Mouse (Mus musculus) neural tube, embryonic 14.5 days (tissue): ENCODE measurements around the gene Vps50. TPM values are rescaled to one million over a fixed set of nuclear protein-coding genes. Genes with fewer than 3 reads are reported as not detected.
"Not testable (repeated sequence)": the region's sequence is repeated elsewhere in the genome, so short reads cannot be mapped to it uniquely, and the experiment has no call there.

Experiments
- ATAC-seq: fragments of 200-750 bp; cut with Nextera tagmentation; 2 replicates; pipeline ENCODE4 v1.8.0; 2017; ENCODE audit warnings: low read depth, mild to moderate bottlenecking, moderate TSS enrichment, moderate library complexity
- H3K27ac ChIP-seq: fragments of 300-500 bp; sonication (generic); 2 replicates; pipeline ENCODE4 v1.5.1; 2014; ENCODE audit warnings: low read depth, mild to moderate bottlenecking, control low read depth, low read length, moderate library complexity, mixed read lengths
- H3K27me3 ChIP-seq: fragments of 300-500 bp; sonication (generic); 2 replicates; pipeline ENCODE4 v1.6.1; 2014; ENCODE audit warnings: low read length; ENCODE audit not compliant: control insufficient read depth, insufficient read depth
- H3K36me3 ChIP-seq: fragments of 300-500 bp; sonication (generic); 2 replicates; pipeline ENCODE4 v1.6.1; 2014; ENCODE audit warnings: low read length, mixed read lengths; ENCODE audit not compliant: control insufficient read depth, insufficient read depth
- H3K4me1 ChIP-seq: fragments of 300-500 bp; sonication (generic); 2 replicates; pipeline ENCODE4 v1.6.1; 2014; ENCODE audit warnings: low read length; ENCODE audit not compliant: control insufficient read depth, insufficient read depth
- H3K4me2 ChIP-seq: fragments of 300-500 bp; sonication (generic); 2 replicates; pipeline ENCODE4 v1.6.1; 2014; ENCODE audit warnings: mild to moderate bottlenecking, low read depth, low read length, control low read depth
- H3K4me3 ChIP-seq: fragments of 300-500 bp; sonication (generic); 2 replicates; pipeline ENCODE4 v1.5.1; 2014; ENCODE audit warnings: low read depth, low read length, control low read depth, mixed read lengths
- H3K9ac ChIP-seq: fragments of 300-500 bp; sonication (generic); replicated peaks from 2 replicates; pipeline ENCODE4 v1.6.1; 2014; ENCODE audit warnings: low read depth, mild to moderate bottlenecking, control low read depth, low read length, mixed read lengths
- H3K9me3 ChIP-seq: fragments of 300-500 bp; sonication (generic); 2 replicates; pipeline ENCODE4 v1.6.1; 2016; ENCODE audit warnings: low read length; ENCODE audit not compliant: control insufficient read depth
- WGBS: fragments of 180-500 bp; shearing (Covaris S2); extraction: QIAGEN DNeasy Blood & Tissue Kit; methylation state at CpG from one replicate; pipeline ENCODE4 v1.1.7; 2014; 5-methylcytosine and 5-hydroxymethylcytosine counted together
- polyA plus RNA-seq: library from polyadenylated mRNA; unstranded; fragments of >200 nt; fragmentation: Nextera tagmentation; extraction: Ambion mirVana; gene quantifications from 2 replicates; pipeline ENCODE4 v1.2.1, GENCODE M21; 2014

The Vps50 gene
- polyA plus RNA-seq, 1 experiment from 2014 or later = 56.6 TPM

DNA sequence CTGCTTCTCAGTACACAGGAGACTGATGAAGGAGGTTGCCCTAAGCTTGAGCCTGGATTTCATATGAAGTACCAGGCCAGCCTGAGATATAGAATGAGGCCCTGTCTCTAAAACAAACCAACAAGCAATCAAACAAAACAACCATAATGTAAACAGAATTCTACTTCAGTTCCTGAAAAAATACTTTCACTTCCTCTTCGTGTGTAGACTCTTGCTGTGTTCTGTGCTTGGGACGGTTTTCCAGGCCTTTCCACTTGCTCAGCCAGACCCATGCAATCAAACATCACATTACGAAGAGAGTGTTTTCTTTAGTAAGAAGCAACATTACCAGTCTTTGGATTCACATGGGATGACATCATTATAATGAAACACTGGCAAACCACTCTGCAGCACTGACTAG, 16.5 kb upstream of the Vps50 start:
- Histone ChIP-seq H3K4me1 (no peaks in the 10 kb centered on the region), H3K4me2 (no peak overlapping the region), H3K9me3 (no peaks in the 10 kb centered on the region), H3K36me3 (no peaks in the 10 kb centered on the region), H3K27me3 (no peaks in the 10 kb centered on the region), H3K9ac (no peak overlapping the region), H3K4me3 (no peak overlapping the region), H3K27ac (no peak overlapping the region)
- 88% methylated on average over 3 of the region's 3 CpGs for WGBS
- no peak for ATAC-seq

DNA sequence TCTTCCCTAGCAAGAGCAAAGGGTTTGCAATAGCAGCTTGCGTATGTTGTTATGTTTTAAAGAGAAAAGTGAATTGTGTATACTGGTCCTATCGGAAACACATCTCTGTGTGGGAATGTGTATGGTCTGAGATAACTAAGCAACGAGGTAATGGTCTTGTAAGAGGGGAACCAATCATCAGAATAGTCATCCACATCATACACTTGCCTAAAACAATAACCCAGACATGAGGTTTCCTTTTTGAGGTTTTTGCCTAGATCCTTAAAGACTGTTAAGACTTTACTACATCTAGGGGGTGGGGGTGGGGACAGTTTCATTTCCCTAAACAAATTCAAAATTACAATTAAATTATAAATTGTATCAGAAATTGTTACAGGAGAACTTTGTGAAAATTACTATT, 13.0 kb upstream of the Vps50 start:
- Histone ChIP-seq H3K9ac (no peak overlapping the region), H3K27ac (no peak overlapping the region), H3K4me3 (no peak overlapping the region), H3K4me2 (no peak overlapping the region), H3K36me3 (no peaks in the 10 kb centered on the region), H3K27me3 (no peaks in the 10 kb centered on the region), H3K9me3 (no peaks in the 10 kb centered on the region), H3K4me1 (no peaks in the 10 kb centered on the region)
- 75% methylated on average over 3 of the region's 3 CpGs for WGBS
- ATAC-seq = no peak

DNA sequence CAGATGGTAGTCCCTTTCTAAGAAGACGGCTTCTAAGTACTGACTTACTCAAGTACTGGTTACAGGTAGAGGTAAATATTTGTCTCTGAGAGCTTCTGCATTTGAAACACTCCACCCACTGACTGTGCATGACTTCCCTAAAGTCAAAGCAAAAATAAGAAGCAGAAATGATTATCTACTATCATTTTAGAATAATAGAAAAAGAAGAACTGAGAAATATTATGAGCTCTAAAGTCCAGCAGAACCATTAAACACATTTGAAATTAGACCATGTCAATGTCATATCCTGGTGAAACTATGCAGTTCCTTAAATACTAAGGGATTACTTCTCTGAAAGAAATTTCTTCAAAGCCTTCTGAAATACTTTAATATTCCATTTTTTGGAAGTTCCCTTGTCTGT, 10.8 kb upstream of the Vps50 start:
- Histone ChIP-seq H3K36me3 (no peaks in the 10 kb centered on the region), H3K4me1 (no peaks in the 10 kb centered on the region), H3K9me3 (no peaks in the 10 kb centered on the region), H3K27ac (no peak overlapping the region), H3K4me3 (no peak overlapping the region), H3K27me3 (no peaks in the 10 kb centered on the region), H3K9ac (no peak overlapping the region), H3K4me2 (no peak overlapping the region)
- 90% methylated on average over 1 of the region's 1 CpGs for WGBS
- no peak for ATAC-seq

DNA sequence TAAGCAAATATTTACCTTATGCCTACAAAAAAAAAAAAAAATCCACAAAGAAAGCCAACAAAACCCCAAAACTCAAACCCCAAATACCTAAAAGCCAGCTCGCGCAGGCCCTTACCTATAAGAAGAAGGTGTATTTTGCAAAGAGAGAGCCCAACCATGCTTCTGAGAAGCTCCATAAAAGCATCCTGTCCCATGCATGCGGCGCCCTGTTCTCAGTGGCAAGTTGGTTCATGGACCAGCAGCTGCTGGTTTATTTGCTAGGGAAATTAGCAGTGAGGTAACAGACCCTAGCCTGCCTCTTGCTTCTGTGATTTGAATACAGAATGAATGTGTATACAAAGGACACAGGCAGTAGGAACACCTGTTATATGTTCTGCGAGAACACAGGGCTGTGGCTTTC, 3.9 kb upstream of the Vps50 start:
- no peak for ATAC-seq
- H3K27me3 ChIP-seq = no peaks in the 10 kb centered on the region
- no peak overlapping the region for H3K4me2 ChIP-seq
- no peaks in the 10 kb centered on the region for H3K9me3 ChIP-seq
- 64% methylated on average over 5 of the region's 5 CpGs for WGBS
- no peak overlapping the region for H3K9ac ChIP-seq
- no peak overlapping the region for H3K4me3 ChIP-seq
- H3K27ac ChIP-seq = no peak overlapping the region
- no peaks in the 10 kb centered on the region for H3K36me3 ChIP-seq
- H3K4me1 ChIP-seq = 0 out of 2 replicates have a peak, but pooled peaks cover 3% of the 10 kb centered on the region

DNA sequence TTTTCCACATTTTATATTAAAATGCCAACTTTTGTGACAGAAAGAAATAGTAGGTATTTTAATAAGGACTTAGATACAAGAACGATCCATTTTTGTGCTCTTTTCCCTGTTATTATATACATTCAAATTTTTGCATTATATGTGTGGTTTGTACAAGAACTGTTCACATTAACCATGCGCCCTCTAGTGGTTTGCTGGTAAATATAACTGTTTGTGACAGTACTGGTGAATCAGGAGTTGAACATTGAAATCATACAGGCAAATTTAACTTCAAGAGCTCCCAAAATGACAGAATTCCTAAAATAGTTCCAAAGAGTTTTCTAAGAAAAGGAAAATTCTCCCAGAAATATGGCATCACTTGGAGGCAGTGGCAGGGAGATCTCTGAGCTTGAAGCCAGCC, 2.0 kb upstream of the Vps50 start:
- no peak for ATAC-seq
- WGBS = 6% methylated on average over 2 of the region's 2 CpGs

DNA sequence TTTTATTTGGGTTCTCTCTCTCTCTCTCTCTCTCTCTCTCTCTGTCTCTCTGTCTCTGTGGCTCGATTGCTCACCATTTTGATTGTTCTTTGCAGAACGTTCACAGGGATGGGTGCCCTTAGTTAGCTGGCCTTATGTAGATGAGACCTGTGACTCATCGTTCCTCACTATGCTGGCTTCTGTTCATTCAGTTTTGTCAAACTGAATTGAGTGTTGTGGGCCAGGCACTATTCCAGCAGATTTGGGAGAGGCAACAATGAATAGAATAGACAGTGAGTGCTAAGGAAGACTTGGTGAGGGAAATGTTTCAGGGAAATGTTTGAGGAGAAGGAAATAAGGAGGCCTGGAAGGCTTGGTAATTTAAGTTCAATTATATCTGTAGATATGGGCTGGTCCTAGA, 2.1 kb downstream of the Vps50 start:
- ATAC-seq = no peak
- Histone ChIP-seq H3K4me3 (no peak overlapping the region), H3K4me2 (no peak overlapping the region), H3K36me3 (no peaks in the 10 kb centered on the region), H3K27ac (no peak overlapping the region), H3K9me3 (no peaks in the 10 kb centered on the region), H3K4me1 (0 out of 2 replicates have a peak, but pooled peaks cover 3% of the 10 kb centered on the region), H3K27me3 (no peaks in the 10 kb centered on the region), H3K9ac (no peak overlapping the region)
- 88% methylated on average over 3 of the region's 3 CpGs for WGBS

More for the DNA sequence above, 2.0 kb upstream of the Vps50 start:
- no peak overlapping the region for H3K9ac ChIP-seq
- no peak overlapping the region for H3K4me3 ChIP-seq
- no peaks in the 10 kb centered on the region for H3K36me3 ChIP-seq
- H3K27ac ChIP-seq = no peak overlapping the region
- H3K27me3 ChIP-seq = no peaks in the 10 kb centered on the region
- no peak overlapping the region for H3K4me2 ChIP-seq
- H3K9me3 ChIP-seq = no peaks in the 10 kb centered on the region
- 0 out of 2 replicates have a peak, but pooled peaks cover 3% of the 10 kb centered on the region for H3K4me1 ChIP-seq

DNA sequence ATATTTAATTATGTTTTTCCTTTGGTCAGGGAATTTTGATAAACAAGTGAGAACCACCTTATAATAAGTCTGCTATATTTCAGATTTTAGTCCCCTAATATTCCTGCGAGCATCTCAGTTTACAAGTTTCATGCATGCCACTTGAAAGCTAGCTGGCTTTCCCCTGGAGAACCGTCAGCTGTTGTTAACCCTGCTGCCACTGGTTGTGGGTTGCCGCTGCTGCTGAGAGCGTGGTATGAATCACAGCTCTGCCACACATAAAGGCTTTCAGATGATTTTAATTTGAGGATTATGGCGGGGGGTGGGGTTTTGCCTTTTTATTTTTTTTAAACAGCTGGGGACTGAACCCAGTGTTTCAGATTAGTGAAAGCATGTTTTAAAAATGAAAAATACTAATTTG, 7.1 kb downstream of the Vps50 start:
- Histone ChIP-seq H3K4me1 (peaks cover under 1% of the 10 kb centered on the region; the same call in 1 of the 2 replicates), H3K36me3 (no peaks in the 10 kb centered on the region), H3K9me3 (no peaks in the 10 kb centered on the region), H3K27me3 (no peaks in the 10 kb centered on the region), H3K4me2 (no peak overlapping the region), H3K4me3 (no peak overlapping the region), H3K9ac (no peak overlapping the region), H3K27ac (no peak overlapping the region)
- WGBS = 67% methylated on average over 5 of the region's 5 CpGs
- no peak for ATAC-seq

DNA sequence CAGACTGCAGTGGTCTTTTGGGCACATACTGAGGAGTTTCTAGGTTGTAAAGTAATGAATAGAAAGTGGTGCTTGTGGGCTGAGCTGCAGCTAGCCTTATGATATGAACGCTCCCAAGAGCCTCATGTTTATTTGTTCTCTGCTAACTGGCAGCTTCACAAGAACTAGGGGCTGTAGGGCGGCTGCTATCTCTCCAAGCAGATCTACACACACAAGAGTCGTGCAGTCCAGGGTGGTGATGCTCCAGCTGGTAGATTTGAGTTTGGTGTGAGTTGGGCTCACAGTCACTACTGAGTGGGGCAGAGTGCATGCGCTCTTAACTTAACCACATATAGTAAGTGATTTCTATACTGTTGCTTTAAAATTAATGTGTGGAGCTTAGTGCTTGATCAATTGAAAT, 8.9 kb downstream of the Vps50 start:
- Histone ChIP-seq H3K4me1 (peaks cover 3% of the 10 kb centered on the region), H3K9ac (no peak overlapping the region), H3K27me3 (no peaks in the 10 kb centered on the region), H3K36me3 (no peaks in the 10 kb centered on the region), H3K4me2 (no peak overlapping the region), H3K9me3 (no peaks in the 10 kb centered on the region), H3K4me3 (no peak overlapping the region), H3K27ac (no peak overlapping the region)
- no peak for ATAC-seq
- 85% methylated on average over 4 of the region's 4 CpGs for WGBS

DNA sequence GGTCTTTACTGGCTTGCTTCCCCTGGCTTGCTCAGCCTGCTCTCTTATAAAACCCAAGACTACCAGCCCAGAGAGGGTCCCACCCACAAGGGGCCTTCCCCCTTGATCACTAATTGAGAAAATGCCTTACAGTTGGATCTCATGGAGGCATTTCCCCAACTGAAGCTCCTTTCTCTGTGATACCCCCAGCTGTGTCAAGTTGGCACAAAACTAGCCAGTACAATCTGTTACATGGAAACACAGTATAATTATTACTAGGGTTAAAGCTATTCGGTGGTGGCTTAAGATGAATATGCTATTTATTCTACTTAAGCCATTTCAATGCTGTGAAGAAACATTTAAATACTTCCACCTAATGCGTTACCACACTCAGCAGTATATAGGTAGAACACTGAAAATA, 10.0 kb downstream of the Vps50 start:
- ATAC-seq, H3K9me3 ChIP-seq, H3K4me1 ChIP-seq, H3K4me2 ChIP-seq, H3K36me3 ChIP-seq, H3K27me3 ChIP-seq, H3K9ac ChIP-seq, H3K4me3 ChIP-seq, H3K27ac ChIP-seq: not testable (repeated sequence)
- WGBS = 94% methylated on average over 2 of the region's 2 CpGs

DNA sequence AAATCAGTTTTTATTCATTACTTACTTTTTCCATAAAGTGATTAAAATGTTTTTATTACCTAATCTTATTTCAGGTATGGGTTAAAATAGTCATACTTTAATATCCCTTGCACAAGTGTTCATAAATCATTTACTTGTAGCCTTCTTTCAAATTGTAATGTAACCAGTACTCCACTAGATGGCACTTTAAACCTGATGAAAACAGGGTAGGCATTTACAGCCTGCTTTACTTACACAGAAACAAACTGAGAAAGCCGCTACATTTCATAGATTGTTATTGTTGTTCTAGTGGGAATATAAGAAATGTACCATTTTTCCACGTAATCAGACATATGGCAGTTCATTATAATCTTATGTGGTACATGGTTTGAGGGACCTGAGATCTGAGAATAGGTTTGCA, 11.6 kb downstream of the Vps50 start:
- no peaks in the 10 kb centered on the region for H3K9me3 ChIP-seq
- H3K27ac ChIP-seq = no peak overlapping the region
- H3K4me1 ChIP-seq = peaks cover 3% of the 10 kb centered on the region
- no peak overlapping the region for H3K4me2 ChIP-seq
- no peaks in the 10 kb centered on the region for H3K36me3 ChIP-seq
- no peak overlapping the region for H3K9ac ChIP-seq
- no peaks in the 10 kb centered on the region for H3K27me3 ChIP-seq
- H3K4me3 ChIP-seq = no peak overlapping the region
- ATAC-seq = peak; percentile 54
- WGBS = 10% methylated on average over 2 of the region's 2 CpGs
